Mouse (Mus musculus) kidney, postnatal 0 days (tissue): ENCODE data around the gene Tex33. TPM values are rescaled to one million over a fixed set of nuclear protein-coding genes. Genes with fewer than 3 reads are reported as not detected.
"Not testable (repeated sequence)": the region's sequence is repeated elsewhere in the genome, so short reads cannot be mapped to it uniquely, and the experiment has no call there.

ENCODE experiments used
- ATAC-seq: fragments of 200-750 bp; cut with Nextera tagmentation; replicated peaks from 2 replicates; pipeline ENCODE4 v1.8.0; 2017; ENCODE audit warnings: low read depth, moderate number of reproducible peaks, moderate TSS enrichment, moderate library complexity; ENCODE audit not compliant: low FRiP score
- DNase-seq: peaks from one replicate; pipeline ENCODE4 v3.0.0-alpha.2; 2016; ENCODE audit warnings: low spot score
- H3K27ac ChIP-seq: fragments of 300-500 bp; sonication (generic); 2 replicates; pipeline ENCODE4 v1.5.1; 2014; ENCODE audit warnings: mild to moderate bottlenecking
- H3K27me3 ChIP-seq: fragments of 300-500 bp; sonication (generic); 2 replicates; pipeline ENCODE4 v1.6.1; 2014; ENCODE audit warnings: low read length, mixed read lengths; ENCODE audit not compliant: insufficient read depth
- H3K36me3 ChIP-seq: fragments of 300-500 bp; sonication (generic); 2 replicates; pipeline ENCODE4 v1.6.1; 2014; ENCODE audit warnings: low read length, mixed read lengths; ENCODE audit not compliant: insufficient read depth
- H3K4me1 ChIP-seq: fragments of 300-500 bp; sonication (generic); replicated peaks from 2 replicates; pipeline ENCODE4 v1.6.1; 2014; ENCODE audit warnings: antibody characterized with exemption, low read length, mixed read lengths; ENCODE audit not compliant: insufficient read depth
- H3K4me2 ChIP-seq: fragments of 300-500 bp; sonication (generic); 2 replicates; pipeline ENCODE4 v1.6.1; 2014; ENCODE audit warnings: mild to moderate bottlenecking, low read length, moderate library complexity, mixed read lengths
- H3K4me3 ChIP-seq: fragments of 300-500 bp; sonication (generic); replicated peaks from 2 replicates; pipeline ENCODE4 v1.5.1; 2014; ENCODE audit warnings: low read depth, low read length
- H3K9ac ChIP-seq: fragments of 300-500 bp; sonication (generic); 2 replicates; pipeline ENCODE4 v1.6.1; 2014; ENCODE audit warnings: low read depth, low read length
- H3K9me3 ChIP-seq: fragments of 300-500 bp; sonication (generic); replicated peaks from 2 replicates; pipeline ENCODE4 v1.6.1; 2016; ENCODE audit warnings: low read length, inconsistent platforms, mixed read lengths
- CTCF ChIP-seq: IDR thresholded peaks from 2 replicates; pipeline ENCODE4 v1.5.1; 2016; ENCODE audit warnings: antibody characterized with exemption, low read depth, mild to moderate bottlenecking, moderate library complexity
- WGBS: fragments of 180-500 bp; shearing (Covaris S2); extraction: QIAGEN DNeasy Blood & Tissue Kit; methylation state at CpG from one replicate; pipeline ENCODE4 v1.1.7; 2014; 5-methylcytosine and 5-hydroxymethylcytosine counted together
- microRNA-seq: library from miRNA; unstranded; fragments of <30 nt; microRNA quantifications from one replicate; pipeline ENCODE4, GENCODE M21; 2016
- polyA plus RNA-seq: library from polyadenylated mRNA; unstranded; fragments of >200 nt; fragmentation: Nextera tagmentation; extraction: Ambion mirVana; gene quantifications from 2 replicates; pipeline ENCODE4 v1.2.1, GENCODE M21; 2015

Gene Tex33
- polyA plus RNA-seq, 1 experiment from 2014 or later = not detected

GRCm38 (mm10) chr15:78332981-78333380 lies 62.7 kb downstream of the Tex33 start:
- H3K9me3 ChIP-seq = no peaks in the 10 kb centered on the region
- no peak for TF ChIP-seq CTCF
- no peak overlapping the region for H3K4me3 ChIP-seq
- WGBS = 80% methylated on average over 6 of the region's 6 CpGs
- no peak overlapping the region for H3K9ac ChIP-seq
- no peaks in the 10 kb centered on the region for H3K27me3 ChIP-seq
- no peak overlapping the region for H3K27ac ChIP-seq
- H3K4me1 ChIP-seq = no peaks in the 10 kb centered on the region
- no peak overlapping the region for H3K4me2 ChIP-seq
- DNase-seq (no peak), ATAC-seq (no peak)
- H3K36me3 ChIP-seq = no peaks in the 10 kb centered on the region

DNA sequence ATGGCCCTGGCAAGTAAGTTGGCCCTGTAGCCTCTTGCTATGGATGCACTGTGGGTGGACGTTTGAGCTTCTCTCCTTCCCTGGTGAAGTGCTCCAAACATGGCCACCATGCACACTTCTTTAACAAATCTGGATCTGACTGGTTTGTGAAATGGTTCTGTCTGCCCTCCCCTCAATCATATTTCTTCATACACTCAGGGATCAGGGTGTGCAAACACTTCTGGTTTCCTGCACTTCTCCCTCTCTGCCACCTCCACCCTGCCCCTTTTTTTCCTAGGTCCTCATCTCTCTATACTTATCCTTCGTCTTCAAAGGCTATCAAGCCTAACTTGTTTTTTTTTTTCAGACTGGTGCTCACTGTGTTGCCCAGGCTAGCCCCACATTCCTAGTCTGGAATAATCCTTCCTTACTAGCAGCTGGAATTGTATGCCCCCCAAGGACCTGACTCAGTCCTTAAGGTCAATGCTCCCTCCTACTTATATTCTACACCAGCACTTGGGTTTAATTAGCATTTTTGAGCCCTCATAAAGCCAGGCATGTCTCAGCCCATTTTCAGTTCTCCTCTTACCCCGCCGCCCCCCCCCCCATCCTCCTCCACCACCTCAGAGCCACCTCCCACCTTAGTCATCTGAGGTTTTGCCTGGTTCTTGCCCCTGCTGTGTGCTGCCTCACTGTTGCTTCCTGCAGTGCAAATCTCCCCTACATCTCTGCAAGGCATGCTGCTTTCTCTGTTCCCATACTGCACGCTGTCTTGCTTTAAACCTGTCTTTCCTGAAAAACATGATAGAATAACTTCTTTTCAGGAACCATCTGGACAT lies 64.0 kb downstream of the Tex33 start:
- DNase-seq (no peak), ATAC-seq (no peak)
- Histone ChIP-seq H3K4me1 (no peaks in the 10 kb centered on the region), H3K4me2 (no peak overlapping the region), H3K4me3 (no peak overlapping the region), H3K9ac (no peak overlapping the region), H3K27ac (no peak overlapping the region), H3K36me3 (no peaks in the 10 kb centered on the region), H3K9me3 (no peaks in the 10 kb centered on the region), H3K27me3 (no peaks in the 10 kb centered on the region)
- WGBS = 67% methylated on average over 5 of the region's 5 CpGs
- TF ChIP-seq CTCF = no peak

GRCm38 (mm10) chr15:78330706-78331105 lies 65.0 kb downstream of the Tex33 start:
- no peaks in the 10 kb centered on the region for H3K36me3 ChIP-seq
- no peak overlapping the region for H3K27ac ChIP-seq
- H3K9ac ChIP-seq = no peak overlapping the region
- no peaks in the 10 kb centered on the region for H3K4me1 ChIP-seq
- no peaks in the 10 kb centered on the region for H3K27me3 ChIP-seq
- no peak overlapping the region for H3K4me2 ChIP-seq
- WGBS = 80% methylated on average over 4 of the region's 4 CpGs
- no peaks in the 10 kb centered on the region for H3K9me3 ChIP-seq
- no peak for TF ChIP-seq CTCF
- ATAC-seq = no peak
- DNase-seq = no peak
- no peak overlapping the region for H3K4me3 ChIP-seq

- not testable (repeated sequence) for H3K27ac ChIP-seq, ATAC-seq, H3K4me1 ChIP-seq, H3K9me3 ChIP-seq, H3K9ac ChIP-seq, H3K36me3 ChIP-seq, H3K4me2 ChIP-seq, H3K27me3 ChIP-seq, H3K4me3 ChIP-seq, DNase-seq
- 79% methylated on average over 6 of the region's 6 CpGs for WGBS
These were observed 65.7 kb downstream of the Tex33 start for GRCm38 (mm10) chr15:78329972-78330371.

DNA sequence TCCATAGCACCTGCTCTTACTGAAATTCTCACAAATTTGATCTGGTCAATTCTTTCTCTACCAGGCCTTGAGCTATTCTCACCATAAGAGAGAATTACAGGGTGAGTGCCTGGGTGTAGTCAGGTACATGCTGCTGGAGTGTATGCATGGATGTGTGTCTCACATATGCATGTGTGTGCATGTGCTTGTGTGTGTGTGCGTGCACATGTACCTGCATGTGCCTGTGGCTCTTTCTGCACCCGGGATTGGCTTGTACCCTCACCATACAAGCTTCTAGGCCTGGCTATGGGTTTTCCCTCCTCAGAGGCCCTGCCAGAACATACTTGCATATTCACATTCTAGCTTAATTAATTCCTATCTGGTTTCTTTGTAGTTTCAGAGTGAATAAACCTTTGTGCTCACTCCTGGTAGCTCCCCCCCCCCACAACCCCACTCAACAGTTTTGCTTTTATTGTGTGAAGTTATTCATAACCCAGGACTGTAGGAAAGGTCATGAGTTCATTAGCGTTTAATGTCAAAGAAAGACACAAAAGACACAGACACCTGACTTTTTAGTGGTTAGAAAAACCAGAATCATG lies 67.1 kb downstream of the Tex33 start:
- H3K36me3 ChIP-seq = no peaks in the 10 kb centered on the region
- H3K4me1 ChIP-seq = no peaks in the 10 kb centered on the region
- no peak overlapping the region for H3K27ac ChIP-seq
- H3K27me3 ChIP-seq = no peaks in the 10 kb centered on the region
- no peak for TF ChIP-seq CTCF
- H3K4me3 ChIP-seq = no peak overlapping the region
- no peak overlapping the region for H3K9ac ChIP-seq
- 88% methylated on average over 3 of the region's 3 CpGs for WGBS
- H3K4me2 ChIP-seq = no peak overlapping the region
- ATAC-seq = no peak
- H3K9me3 ChIP-seq = no peaks in the 10 kb centered on the region
- no peak for DNase-seq

Small RNA genes within 50 kb of the gene (microRNA-seq; reads per million reads assigned to microRNA genes)
- not detected for gene Mir7676-2

Other genes with a start within 250 kb of the Tex33 start
- 74.7 and 82.9 TPM in 2 replicates for gene Ift27, start 221.8 kb downstream of the Tex33 start, polyA plus RNA-seq
- gene Pvalb, start 189.5 kb downstream of the Tex33 start, polyA plus RNA-seq = 0.24 and 0.43 TPM in 2 replicates
- gene Ncf4, start 151.1 kb downstream of the Tex33 start, polyA plus RNA-seq = 2.3 and 3.9 TPM in 2 replicates
- 0.20 and 0.39 TPM in 2 replicates for gene Csf2rb2, start 90.2 kb downstream of the Tex33 start, polyA plus RNA-seq
- 1.1 and 1.8 TPM in 2 replicates for gene Csf2rb, start 70.2 kb downstream of the Tex33 start, polyA plus RNA-seq
- 128 and 131 TPM in 2 replicates for gene Tst, start 10.0 kb upstream of the Tex33 start, polyA plus RNA-seq
- 3.0 and 4.6 TPM in 2 replicates for gene Mpst, start 10.5 kb upstream of the Tex33 start, polyA plus RNA-seq
- gene Kctd17, start 32.7 kb upstream of the Tex33 start, polyA plus RNA-seq = 44.8 and 47.8 TPM in 2 replicates
- 0.10 and 0.24 TPM in 2 replicates for gene Tmprss6, start 72.7 kb upstream of the Tex33 start, polyA plus RNA-seq
- 0.55 and 1.1 TPM in 2 replicates for gene Il2rb, start 99.4 kb upstream of the Tex33 start, polyA plus RNA-seq
- gene C1qtnf6, start 135.5 kb upstream of the Tex33 start, polyA plus RNA-seq = 28.2 and 28.4 TPM in 2 replicates
- 0.17 and 0.28 TPM in 2 replicates for gene Sstr3, start 148.8 kb upstream of the Tex33 start, polyA plus RNA-seq
- gene Rac2, start 176.9 kb upstream of the Tex33 start, polyA plus RNA-seq = 7.0 and 8.8 TPM in 2 replicates
- gene Cyth4, start 201.1 kb upstream of the Tex33 start, polyA plus RNA-seq = 5.4 and 6.2 TPM in 2 replicates